In genomic region chr16:76453457-76454200, GRCm38 (mm10) we compare ENCODE assay signal across 7 mouse cellular contexts.
A peak's percentile ranks its signal among the peaks of the same experiment; 100 is the strongest.
DNase-seq lines count a peak whose midpoint lies in the region; ATAC-seq and TF ChIP-seq lines count a peak whose summit lies in the region.

No protein-coding gene starts in this region.

- peak overlapping the region; percentile 77 for H3K27ac ChIP-seq in intestine, embryonic 16.5 days (ENCODE audit: low read length)
- no peak overlapping the region for H3K27ac ChIP-seq in lung, embryonic 14.5 days (ENCODE audit: low read depth)

- peak; percentile 99 for ATAC-seq in intestine, embryonic 16.5 days
- peak; percentile 77 for ATAC-seq in lung, embryonic 14.5 days (ENCODE audit: insufficient read depth)

- peak overlapping the region; percentile 37 for H3K4me2 ChIP-seq in intestine, embryonic 16.5 days (ENCODE audit: low read depth, low read length)
- H3K4me2 ChIP-seq in lung, embryonic 14.5 days, result 0 out of 2 replicates have a peak overlapping the region, but pooled peaks have one; percentile 28

- 21% methylated on average over 11 of the region's 11 CpGs for WGBS in intestine, embryonic 16.5 days
- 25% methylated on average over 11 of the region's 11 CpGs for WGBS in lung, embryonic 14.5 days

- no peak overlapping the region for H3K9ac ChIP-seq in intestine, embryonic 16.5 days (ENCODE audit: low read depth, low read length)
- H3K9ac ChIP-seq in lung, embryonic 14.5 days, result no peak overlapping the region

- peaks cover 6% of the 10 kb centered on the region; the same call in 1 of the 2 replicates for H3K4me1 ChIP-seq in intestine, embryonic 16.5 days (ENCODE audit: control insufficient read depth, insufficient read depth, low read length)
- peaks cover 6% of the 10 kb centered on the region for H3K4me1 ChIP-seq in lung, embryonic 14.5 days (ENCODE audit: insufficient read depth)

- H3K4me3 ChIP-seq in intestine, embryonic 16.5 days (ENCODE audit: low read length), result no peak overlapping the region
- H3K4me3 ChIP-seq in lung, embryonic 14.5 days (ENCODE audit: low read depth, low read length), result no peak overlapping the region

- TF ChIP-seq CTCF in lung, embryonic 14.5 days (IDR thresholded peaks at IDR 0.05; ENCODE audit: low read depth), result no peak

- no peaks in the 10 kb centered on the region for H3K27me3 ChIP-seq in intestine, embryonic 16.5 days (replicated peaks; ENCODE audit: control insufficient read depth, insufficient read depth, low read length)
- H3K27me3 ChIP-seq in lung, embryonic 14.5 days (ENCODE audit: insufficient read depth, low read length), result no peaks in the 10 kb centered on the region

- no peaks in the 10 kb centered on the region for H3K36me3 ChIP-seq in intestine, embryonic 16.5 days (ENCODE audit: control insufficient read depth, insufficient read depth, low read length)
- no peaks in the 10 kb centered on the region for H3K36me3 ChIP-seq in lung, embryonic 14.5 days (ENCODE audit: insufficient read depth)

- DNase-seq in adrenal gland, postnatal 25 days, result peak; percentile 18
- peak; percentile 27 for DNase-seq in embryo, embryonic 11.5 days (ENCODE audit: low read depth, low spot score)
- peak; percentile 46 for DNase-seq in lung, embryonic 14.5 days
- DNase-seq in yolk sac, embryonic 10.5 days (ENCODE audit: low spot score), result peak; percentile 90
- no peak for DNase-seq in right cerebral cortex, postnatal 4 days
- DNase-seq in layer of hippocampus, adult 18-20 months (ENCODE audit: low spot score in 2 of 2), result no peak

- H3K9me3 ChIP-seq in intestine, embryonic 16.5 days (ENCODE audit: control insufficient read depth, low read length), result no peaks in the 10 kb centered on the region; the same call in 1 of the 2 replicates
- no peaks in the 10 kb centered on the region for H3K9me3 ChIP-seq in lung, embryonic 14.5 days (ENCODE audit: low read depth, low read length)

Comparison
In these comparisons a context has a peak if more than half of its experiments do, and no peak if none do; other contexts are left out.
1. DNase-seq: peak in adrenal gland, postnatal 25 days (single experiment), embryo, embryonic 11.5 days (single experiment), lung, embryonic 14.5 days (single experiment) and yolk sac, embryonic 10.5 days (single experiment); none in right cerebral cortex, postnatal 4 days (single experiment) and layer of hippocampus, adult 18-20 months (0 of 2).